In the genomic region with DNA sequence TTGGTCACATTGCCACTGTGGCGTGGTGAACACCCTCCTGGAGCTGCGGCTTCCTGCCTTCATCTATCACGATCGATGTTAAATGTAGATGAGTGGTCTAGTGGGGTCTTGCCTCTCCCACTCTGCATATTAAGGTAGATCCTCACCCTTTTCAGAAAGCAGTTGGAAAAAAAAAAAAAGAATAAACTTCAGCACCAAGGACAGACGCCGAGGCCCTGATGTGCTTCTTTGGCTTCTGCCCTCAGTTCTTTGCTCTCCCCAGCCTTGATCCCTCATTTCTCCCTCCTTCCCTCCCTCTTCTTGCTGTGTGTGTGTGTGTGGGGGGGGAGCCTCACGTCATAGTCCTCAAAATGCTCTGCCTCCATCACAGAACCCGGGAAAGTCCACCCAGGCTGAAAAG, we compare ENCODE assay signal across 17 mouse cellular contexts. TPM values are rescaled to one million over a fixed set of nuclear protein-coding genes. Genes with fewer than 3 reads are reported as not detected.
A peak's percentile ranks its signal among the peaks of the same experiment; 100 is the strongest.
DNase-seq lines count a peak whose midpoint lies in the region; ATAC-seq and TF ChIP-seq lines count a peak whose summit lies in the region.
"Had no signal": no experiment of that assay in that cellular context is flagged by ENCODE, and none has a peak within 500 bp of the region (broad histone marks: within the 10 kb centered on the region; RNA-seq: fewer than 3 reads in every experiment).

No protein-coding gene starts in this region.

- WGBS in forebrain, embryonic 13.5 days: 43% methylated on average over 8 of the region's 8 CpGs
- 52% methylated on average over 8 of the region's 8 CpGs for WGBS in forebrain, embryonic 16.5 days
- 35% methylated on average over 8 of the region's 8 CpGs for WGBS in hindbrain, embryonic 13.5 days
- 42% methylated on average over 8 of the region's 8 CpGs for WGBS in midbrain, postnatal 0 days

- H3K9ac ChIP-seq in forebrain, embryonic 13.5 days: no peak overlapping the region
- no peak overlapping the region for H3K9ac ChIP-seq in forebrain, embryonic 16.5 days (replicated peaks; ENCODE audit: low read depth, low read length)
- no peak overlapping the region for H3K9ac ChIP-seq in hindbrain, embryonic 13.5 days
- 0 out of 2 replicates have a peak overlapping the region, but pooled peaks have one; percentile 2 for H3K9ac ChIP-seq in midbrain, postnatal 0 days (replicated peaks; ENCODE audit: low read length, poor library complexity, severe bottlenecking)
- H3K9ac ChIP-seq: intestine, embryonic 15.5 days had no signal

- ATAC-seq in forebrain, embryonic 13.5 days: no peak
- no peak for ATAC-seq in forebrain, embryonic 16.5 days
- ATAC-seq in hindbrain, embryonic 13.5 days (ENCODE audit: low FRiP score): 0 out of 2 replicates have a peak, but pooled peaks have one; percentile 3
- no peak for ATAC-seq in midbrain, postnatal 0 days (ENCODE audit: low FRiP score)
- no peak for ATAC-seq in granulocyte monocyte progenitor cell, adult 5-6 weeks (replicated peaks; ENCODE audit: poor library complexity, severe bottlenecking)
- ATAC-seq: intestine, embryonic 15.5 days had no signal

- H3K36me3 ChIP-seq in forebrain, embryonic 13.5 days (ENCODE audit: poor library complexity, severe bottlenecking): peaks cover 39% of the 10 kb centered on the region
- H3K36me3 ChIP-seq in forebrain, embryonic 16.5 days (ENCODE audit: control insufficient read depth, insufficient read depth): peaks cover 20% of the 10 kb centered on the region
- peaks cover 42% of the 10 kb centered on the region for H3K36me3 ChIP-seq in hindbrain, embryonic 13.5 days
- H3K36me3 ChIP-seq in midbrain, postnatal 0 days (ENCODE audit: insufficient read depth, low read length): peaks cover 36% of the 10 kb centered on the region

- H3K4me1 ChIP-seq in forebrain, embryonic 13.5 days: peaks cover 13% of the 10 kb centered on the region
- H3K4me1 ChIP-seq in forebrain, embryonic 16.5 days (replicated peaks; ENCODE audit: control insufficient read depth, insufficient read depth, low read length): peaks cover 7% of the 10 kb centered on the region
- peaks cover 31% of the 10 kb centered on the region for H3K4me1 ChIP-seq in hindbrain, embryonic 13.5 days (replicated peaks)
- peaks cover 5% of the 10 kb centered on the region; the same call in 1 of the 2 replicates for H3K4me1 ChIP-seq in midbrain, postnatal 0 days (ENCODE audit: insufficient read depth, low read length)
- H3K4me1 ChIP-seq: intestine, embryonic 15.5 days had no signal

- no peak overlapping the region for H3K4me3 ChIP-seq in forebrain, embryonic 13.5 days
- no peak overlapping the region for H3K4me3 ChIP-seq in forebrain, embryonic 16.5 days (replicated peaks; ENCODE audit: low read length)
- no peak overlapping the region for H3K4me3 ChIP-seq in layer of hippocampus, adult 2 months
- no peak overlapping the region for H3K4me3 ChIP-seq in hindbrain, embryonic 13.5 days
- no peak overlapping the region for H3K4me3 ChIP-seq in midbrain, postnatal 0 days (ENCODE audit: low read depth, low read length)
- H3K4me3 ChIP-seq: intestine, embryonic 15.5 days had no signal

- H3K4me2 ChIP-seq in forebrain, embryonic 13.5 days: no peak overlapping the region
- H3K4me2 ChIP-seq in forebrain, embryonic 16.5 days (ENCODE audit: low read length): no peak overlapping the region
- no peak overlapping the region for H3K4me2 ChIP-seq in hindbrain, embryonic 13.5 days
- no peak overlapping the region for H3K4me2 ChIP-seq in midbrain, postnatal 0 days (ENCODE audit: low read depth, low read length, poor library complexity, severe bottlenecking)
- H3K4me2 ChIP-seq: intestine, embryonic 15.5 days had no signal

- H3K27me3 ChIP-seq in forebrain, embryonic 13.5 days: no peaks in the 10 kb centered on the region
- no peaks in the 10 kb centered on the region for H3K27me3 ChIP-seq in forebrain, embryonic 16.5 days (replicated peaks; ENCODE audit: control insufficient read depth, insufficient read depth, low read length)
- no peaks in the 10 kb centered on the region for H3K27me3 ChIP-seq in hindbrain, embryonic 13.5 days
- no peaks in the 10 kb centered on the region for H3K27me3 ChIP-seq in midbrain, postnatal 0 days (ENCODE audit: insufficient read depth, low read length)
- H3K27me3 ChIP-seq: intestine, embryonic 15.5 days had no signal

- DNase-seq in layer of hippocampus, adult 2 months (ENCODE audit: low spot score in 2 of 2): no peak
- no peak for DNase-seq in layer of hippocampus, postnatal 10 days (ENCODE audit: low spot score in 2 of 2)
- DNase-seq in midbrain, postnatal 0 days (ENCODE audit: low spot score): no peak
- no peak for DNase-seq in frontal cortex, postnatal 10 days (ENCODE audit: low spot score in 2 of 2)
- DNase-seq: adrenal gland, postnatal 25 days; cerebellum, adult 11 months; lung, adult 18-20 months; thymus, postnatal 25 days had no signal

- 0 out of 2 replicates have a peak overlapping the region, but pooled peaks have one; percentile 14 for H3K27ac ChIP-seq in forebrain, embryonic 13.5 days
- no peak overlapping the region for H3K27ac ChIP-seq in forebrain, embryonic 16.5 days (ENCODE audit: low read length)
- H3K27ac ChIP-seq in layer of hippocampus, adult 2 months: no peak overlapping the region
- peak overlapping the region; percentile 79 for H3K27ac ChIP-seq in hindbrain, embryonic 13.5 days
- H3K27ac ChIP-seq in midbrain, postnatal 0 days (ENCODE audit: low read depth, low read length): peak overlapping the region; percentile 18; the same call in 1 of the 2 replicates
- H3K27ac ChIP-seq: intestine, embryonic 15.5 days had no signal

- no peaks in the 10 kb centered on the region for H3K9me3 ChIP-seq in forebrain, embryonic 13.5 days (replicated peaks)
- no peaks in the 10 kb centered on the region for H3K9me3 ChIP-seq in forebrain, embryonic 16.5 days (ENCODE audit: control insufficient read depth, low read length)
- no peaks in the 10 kb centered on the region for H3K9me3 ChIP-seq in hindbrain, embryonic 13.5 days
- no peaks in the 10 kb centered on the region for H3K9me3 ChIP-seq in midbrain, postnatal 0 days (ENCODE audit: low read length)
- H3K9me3 ChIP-seq: intestine, embryonic 15.5 days had no signal

- TF ChIP-seq CTCF in layer of hippocampus, adult 2 months (conservative IDR thresholded peaks at IDR 0.05): 0 out of 2 replicates have a peak, but pooled peaks have one; percentile 0
- no peak for TF ChIP-seq CTCF in midbrain, postnatal 0 days (IDR thresholded peaks at IDR 0.05)

RNA-seq across cellular contexts. Expression of a gene that starts 1.3 kb away (rescaled TPM):
- 0.79 and 2.4 TPM in 2 replicates for polyA plus RNA-seq in forebrain, embryonic 13.5 days (2015; fragmentation: Nextera tagmentation; extraction: Ambion mirVana)
- 0.83 TPM in 1 of 2 replicates, not detected in the other for polyA plus RNA-seq in forebrain, embryonic 16.5 days (2015; fragmentation: Nextera tagmentation; extraction: Ambion mirVana)
- total RNA-seq in layer of hippocampus, adult 2 months (2021): not detected
- under 1 TPM in 1 of 2 experiments, not detected in 1; 0.43 TPM for total RNA-seq in layer of hippocampus, postnatal 10 days (2021)
- 3.9 and 5.2 TPM in 2 replicates for polyA plus RNA-seq in hindbrain, embryonic 13.5 days (2015; fragmentation: Nextera tagmentation; extraction: Ambion mirVana)
- 2.2 and 2.9 TPM in 2 replicates for total RNA-seq in midbrain, postnatal 0 days (2014; rRNA removed)
- polyA plus RNA-seq in midbrain, postnatal 0 days (2015; fragmentation: Nextera tagmentation; extraction: Ambion mirVana): 4.5 and 6.1 TPM in 2 replicates
- not detected in 2 replicates for total RNA-seq in granulocyte monocyte progenitor cell, adult 5-6 weeks (2014; fragmentation: Nextera tagmentation)
- total RNA-seq in granulocyte monocyte progenitor cell, adult 5-6 weeks (2017): not detected in 2 replicates
- total RNA-seq: adrenal gland, postnatal 25 days; layer of hippocampus, adult 18-20 months; left cerebral cortex, postnatal 36 days had no signal
- polyA plus RNA-seq: C2C12; embryonic facial prominence, embryonic 14.5 days; intestine, embryonic 15.5 days had no signal

RNA-seq across cellular contexts. Expression of a gene that starts 16.3 kb away (rescaled TPM):
- polyA plus RNA-seq in forebrain, embryonic 13.5 days (2015; fragmentation: Nextera tagmentation; extraction: Ambion mirVana): not detected in 2 replicates
- polyA plus RNA-seq in forebrain, embryonic 16.5 days (2015; fragmentation: Nextera tagmentation; extraction: Ambion mirVana): not detected in 2 replicates
- total RNA-seq in layer of hippocampus, adult 2 months (2021): not detected
- not detected for total RNA-seq in layer of hippocampus, postnatal 10 days (2021)
- 0.30 TPM in 1 of 2 replicates, not detected in the other for polyA plus RNA-seq in hindbrain, embryonic 13.5 days (2015; fragmentation: Nextera tagmentation; extraction: Ambion mirVana)
- not detected in 2 replicates for total RNA-seq in midbrain, postnatal 0 days (2014; rRNA removed)
- polyA plus RNA-seq in midbrain, postnatal 0 days (2015; fragmentation: Nextera tagmentation; extraction: Ambion mirVana): 0.29 TPM in 1 of 2 replicates, not detected in the other
- not detected in 2 replicates for total RNA-seq in granulocyte monocyte progenitor cell, adult 5-6 weeks (2014; fragmentation: Nextera tagmentation)
- total RNA-seq in granulocyte monocyte progenitor cell, adult 5-6 weeks (2017): not detected in 2 replicates
- total RNA-seq: adrenal gland, postnatal 25 days; layer of hippocampus, adult 18-20 months; left cerebral cortex, postnatal 36 days had no signal
- polyA plus RNA-seq: embryonic facial prominence, embryonic 14.5 days; intestine, embryonic 15.5 days had no signal

RNA-seq across cellular contexts. Expression of a gene that starts 36.8 kb away (rescaled TPM):
- polyA plus RNA-seq in forebrain, embryonic 13.5 days (2015; fragmentation: Nextera tagmentation; extraction: Ambion mirVana): 21.6 and 24.8 TPM in 2 replicates
- 34.3 and 40.6 TPM in 2 replicates for polyA plus RNA-seq in forebrain, embryonic 16.5 days (2015; fragmentation: Nextera tagmentation; extraction: Ambion mirVana)
- total RNA-seq in layer of hippocampus, adult 2 months (2021): 10 to 100 TPM; 77.0 to 77.6 TPM
- total RNA-seq in layer of hippocampus, postnatal 10 days (2021): 10 to 100 TPM; 67.8 to 70.3 TPM
- polyA plus RNA-seq in hindbrain, embryonic 13.5 days (2015; fragmentation: Nextera tagmentation; extraction: Ambion mirVana): 30.7 and 32.8 TPM in 2 replicates
- total RNA-seq in midbrain, postnatal 0 days (2014; rRNA removed): 58.2 and 64.9 TPM in 2 replicates
- 26.1 and 26.5 TPM in 2 replicates for polyA plus RNA-seq in midbrain, postnatal 0 days (2015; fragmentation: Nextera tagmentation; extraction: Ambion mirVana)
- total RNA-seq in granulocyte monocyte progenitor cell, adult 5-6 weeks (2014; fragmentation: Nextera tagmentation): 7.4 and 9.1 TPM in 2 replicates
- total RNA-seq in granulocyte monocyte progenitor cell, adult 5-6 weeks (2017): 1.3 and 4.3 TPM in 2 replicates

RNA-seq across cellular contexts. Expression of a gene that starts 37.0 kb away (rescaled TPM):
- 15.9 and 18.2 TPM in 2 replicates for polyA plus RNA-seq in forebrain, embryonic 13.5 days (2015; fragmentation: Nextera tagmentation; extraction: Ambion mirVana)
- 17.3 and 22.0 TPM in 2 replicates for polyA plus RNA-seq in forebrain, embryonic 16.5 days (2015; fragmentation: Nextera tagmentation; extraction: Ambion mirVana)
- 10 to 100 TPM; 33.5 to 37.2 TPM for total RNA-seq in layer of hippocampus, adult 2 months (2021)
- total RNA-seq in layer of hippocampus, postnatal 10 days (2021): 10 to 100 TPM; 23.3 to 24.9 TPM
- 22.1 and 22.3 TPM in 2 replicates for polyA plus RNA-seq in hindbrain, embryonic 13.5 days (2015; fragmentation: Nextera tagmentation; extraction: Ambion mirVana)
- total RNA-seq in midbrain, postnatal 0 days (2014; rRNA removed): 34.4 and 51.1 TPM in 2 replicates
- 10.1 and 12.4 TPM in 2 replicates for polyA plus RNA-seq in midbrain, postnatal 0 days (2015; fragmentation: Nextera tagmentation; extraction: Ambion mirVana)
- total RNA-seq in granulocyte monocyte progenitor cell, adult 5-6 weeks (2014; fragmentation: Nextera tagmentation): 5.4 and 7.6 TPM in 2 replicates
- 2.7 and 9.0 TPM in 2 replicates for total RNA-seq in granulocyte monocyte progenitor cell, adult 5-6 weeks (2017)

Comparison
In these comparisons a context has a peak if more than half of its experiments do, and no peak if none do; other contexts are left out.
1. H3K27ac ChIP-seq: peak in forebrain, embryonic 13.5 days (single experiment), hindbrain, embryonic 13.5 days (single experiment) and midbrain, postnatal 0 days (single experiment); none in forebrain, embryonic 16.5 days (single experiment) and layer of hippocampus, adult 2 months (single experiment).